Mouse (Mus musculus) liver, postnatal 0 days (tissue): Measurements from ENCODE around the gene Rab6b. TPM values are rescaled to one million over a fixed set of nuclear protein-coding genes. Genes with fewer than 3 reads are reported as not detected.

Experiments used
- ATAC-seq: fragments of 200-750 bp; cut with Nextera tagmentation; 2 replicates; pipeline ENCODE4 v1.8.0; 2017; ENCODE audit warnings: mild to moderate bottlenecking, moderate library complexity
- DNase-seq: peaks from one replicate; pipeline ENCODE4 v3.0.0-alpha.2; 2016
- H3K27ac ChIP-seq: fragments of 300-500 bp; sonication (generic); 2 replicates; pipeline ENCODE4 v1.5.1; 2014; ENCODE audit warnings: antibody characterized with exemption, moderate library complexity, mild to moderate bottlenecking, low read depth
- H3K27me3 ChIP-seq: fragments of 300-500 bp; sonication (generic); 2 replicates; pipeline ENCODE4 v1.6.1; 2014; ENCODE audit warnings: low read length, control low read depth, mixed read lengths; ENCODE audit not compliant: insufficient read depth
- H3K36me3 ChIP-seq: fragments of 300-500 bp; sonication (generic); replicated peaks from 2 replicates; pipeline ENCODE4 v1.6.1; 2014; ENCODE audit warnings: mild to moderate bottlenecking, control low read depth, low read length, moderate library complexity, mixed read lengths; ENCODE audit not compliant: insufficient read depth
- H3K4me1 ChIP-seq: fragments of 300-500 bp; sonication (generic); 2 replicates; pipeline ENCODE4 v1.6.1; 2014; ENCODE audit warnings: antibody characterized with exemption, mild to moderate bottlenecking, control low read depth; ENCODE audit not compliant: insufficient read depth
- H3K4me2 ChIP-seq: fragments of 300-500 bp; sonication (generic); 2 replicates; pipeline ENCODE4 v1.6.1; 2014; ENCODE audit warnings: low read depth, mild to moderate bottlenecking, low read length, moderate library complexity, mixed read lengths
- H3K4me3 ChIP-seq: fragments of 300-500 bp; sonication (generic); 2 replicates; pipeline ENCODE4 v1.5.1; 2014; ENCODE audit warnings: low read depth, low read length
- H3K9ac ChIP-seq: fragments of 300-500 bp; sonication (generic); replicated peaks from 2 replicates; pipeline ENCODE4 v1.6.1; 2014; ENCODE audit warnings: mild to moderate bottlenecking, moderate library complexity
- H3K9me3 ChIP-seq: fragments of 300-500 bp; sonication (generic); 2 replicates; pipeline ENCODE4 v1.6.1; 2016; ENCODE audit warnings: mild to moderate bottlenecking, control low read depth, low read length, mixed read lengths
- CTCF ChIP-seq: sonication (generic); IDR thresholded peaks from 2 replicates; pipeline ENCODE4 v1.5.1; 2016; ENCODE audit warnings: antibody characterized with exemption, low read depth
- EP300 ChIP-seq: IDR thresholded peaks from 2 replicates; pipeline ENCODE4 v1.6.1; 2016; ENCODE audit warnings: antibody characterized with exemption, low read depth, mild to moderate bottlenecking
- WGBS: fragments of 180-500 bp; shearing (Covaris S2); extraction: QIAGEN DNeasy Blood & Tissue Kit; methylation state at CpG from one replicate; pipeline ENCODE4 v1.1.7; 2014; ENCODE audit not compliant: insufficient replicate concordance; 5-methylcytosine and 5-hydroxymethylcytosine counted together
- polyA plus RNA-seq: library from polyadenylated mRNA; unstranded; fragments of >200 nt; fragmentation: Nextera tagmentation; extraction: Ambion mirVana; gene quantifications from 2 replicates; pipeline ENCODE4 v1.2.1, GENCODE M21; 2015

Gene Rab6b
- polyA plus RNA-seq, 1 experiment from 2014 or later: 0.26 TPM

GRCm38 (mm10) chr9:103072204-103072599, 39.4 kb upstream of the Rab6b start:
- no peak for TF ChIP-seq EP300
- TF ChIP-seq CTCF: no peak
- no peak for DNase-seq
- no peak overlapping the region for H3K27ac ChIP-seq
- WGBS: 80% methylated on average over 6 of the region's 6 CpGs
- no peaks in the 10 kb centered on the region for H3K9me3 ChIP-seq
- H3K4me2 ChIP-seq: no peak overlapping the region
- H3K9ac ChIP-seq: no peak overlapping the region
- H3K4me1 ChIP-seq: no peaks in the 10 kb centered on the region
- 0 out of 2 replicates have a peak, but pooled peaks cover 6% of the 10 kb centered on the region for H3K36me3 ChIP-seq
- H3K27me3 ChIP-seq: no peaks in the 10 kb centered on the region
- H3K4me3 ChIP-seq: no peak overlapping the region
- ATAC-seq: no peak

- TF ChIP-seq CTCF (no peak), EP300 (no peak)
- Histone ChIP-seq H3K4me2 (no peak overlapping the region), H3K4me1 (no peaks in the 10 kb centered on the region), H3K36me3 (0 out of 2 replicates have a peak, but pooled peaks cover 7% of the 10 kb centered on the region), H3K27me3 (no peaks in the 10 kb centered on the region), H3K9me3 (no peaks in the 10 kb centered on the region), H3K4me3 (no peak overlapping the region), H3K27ac (no peak overlapping the region), H3K9ac (no peak overlapping the region)
- 70% methylated on average over 11 of the region's 11 CpGs for WGBS
- DNase-seq (no peak), ATAC-seq (no peak)
Measured at GRCm38 (mm10) chr9:103072926-103073515, 38.6 kb upstream of the Rab6b start.

GRCm38 (mm10) chr9:103076836-103077531, 34.6 kb upstream of the Rab6b start:
- H3K27me3 ChIP-seq: no peaks in the 10 kb centered on the region
- H3K9me3 ChIP-seq: no peaks in the 10 kb centered on the region
- DNase-seq (no peak), ATAC-seq (peak; percentile 29; the same call in 1 of the 2 replicates)
- no peak overlapping the region for H3K9ac ChIP-seq
- H3K4me3 ChIP-seq: no peak overlapping the region
- 0 out of 2 replicates have a peak, but pooled peaks cover 7% of the 10 kb centered on the region for H3K36me3 ChIP-seq
- TF ChIP-seq EP300: no peak
- no peak for TF ChIP-seq CTCF
- H3K4me2 ChIP-seq: no peak overlapping the region
- H3K27ac ChIP-seq: no peak overlapping the region
- 73% methylated on average over 21 of the region's 21 CpGs for WGBS
- H3K4me1 ChIP-seq: no peaks in the 10 kb centered on the region

- no peaks in the 10 kb centered on the region for H3K9me3 ChIP-seq
- DNase-seq (no peak), ATAC-seq (no peak)
- H3K9ac ChIP-seq: no peak overlapping the region
- H3K4me1 ChIP-seq: no peaks in the 10 kb centered on the region
- no peak overlapping the region for H3K4me3 ChIP-seq
- 76% methylated on average over 6 of the region's 6 CpGs for WGBS
- H3K36me3 ChIP-seq: 0 out of 2 replicates have a peak, but pooled peaks cover 4% of the 10 kb centered on the region
- no peaks in the 10 kb centered on the region for H3K27me3 ChIP-seq
- TF ChIP-seq CTCF (no peak), EP300 (no peak)
- no peak overlapping the region for H3K27ac ChIP-seq
- H3K4me2 ChIP-seq: no peak overlapping the region
Measured at GRCm38 (mm10) chr9:103078194-103078691, 33.3 kb upstream of the Rab6b start.

GRCm38 (mm10) chr9:103080211-103080610, 31.4 kb upstream of the Rab6b start:
- Histone ChIP-seq H3K4me1 (no peaks in the 10 kb centered on the region), H3K9ac (no peak overlapping the region), H3K4me2 (no peak overlapping the region), H3K9me3 (no peaks in the 10 kb centered on the region), H3K27ac (no peak overlapping the region), H3K36me3 (peaks cover 11% of the 10 kb centered on the region), H3K4me3 (no peak overlapping the region), H3K27me3 (no peaks in the 10 kb centered on the region)
- 75% methylated on average over 3 of the region's 3 CpGs for WGBS
- DNase-seq (no peak), ATAC-seq (no peak)
- TF ChIP-seq EP300 (no peak), CTCF (no peak)

- no peak overlapping the region for H3K27ac ChIP-seq
- no peaks in the 10 kb centered on the region for H3K9me3 ChIP-seq
- H3K4me1 ChIP-seq: no peaks in the 10 kb centered on the region
- H3K36me3 ChIP-seq: peaks cover 12% of the 10 kb centered on the region
- no peak overlapping the region for H3K4me2 ChIP-seq
- ATAC-seq (no peak), DNase-seq (no peak)
- no peak for TF ChIP-seq EP300
- no peak for TF ChIP-seq CTCF
- no peak overlapping the region for H3K4me3 ChIP-seq
- no peaks in the 10 kb centered on the region for H3K27me3 ChIP-seq
- H3K9ac ChIP-seq: no peak overlapping the region
- 64% methylated on average over 8 of the region's 8 CpGs for WGBS
Measured at GRCm38 (mm10) chr9:103082246-103082975, 29.2 kb upstream of the Rab6b start.
